Mouse (Mus musculus): ENCODE measurements around the gene Madd. TPM values are rescaled to one million over a fixed set of nuclear protein-coding genes. Genes with fewer than 3 reads are reported as not detected.
"Not testable (repeated sequence)": the region's sequence is repeated elsewhere in the genome, so short reads cannot be mapped to it uniquely, and the experiment has no call there.

Gene Madd
- polyA plus RNA-seq, 2 experiments = 8.6 to 18.1 TPM

GRCm38 (mm10) chr2:91112491-91112890 lies 71.1 kb downstream of the Madd start:
- H3K27me3 ChIP-seq (ENCODE audit: control insufficient read depth, insufficient read depth, low read length) = no peaks in the 10 kb centered on the region
- ATAC-seq (ENCODE audit: low FRiP score, low read depth) = no peak
- no peak overlapping the region for H3K4me3 ChIP-seq (replicated peaks; ENCODE audit: low read length)
- H3K4me2 ChIP-seq (replicated peaks; ENCODE audit: low read depth, low read length, severe bottlenecking) = no peak overlapping the region
- DNase-seq (ENCODE audit: low spot score) = no peak
- no peak for TF ChIP-seq POLR2A (IDR thresholded peaks at IDR 0.05; ENCODE audit: borderline replicate concordance, extremely low read depth, insufficient read depth, insufficient read length)
- WGBS = 43% methylated on average over 4 of the region's 4 CpGs
- H3K4me1 ChIP-seq (ENCODE audit: control insufficient read depth, insufficient read depth, low read length) = no peaks in the 10 kb centered on the region
- no peaks in the 10 kb centered on the region for H3K9me3 ChIP-seq (ENCODE audit: control insufficient read depth, low read length)
- no peaks in the 10 kb centered on the region for H3K36me3 ChIP-seq (ENCODE audit: control insufficient read depth, insufficient read depth, low read length)
- H3K9ac ChIP-seq (ENCODE audit: low read depth, low read length, severe bottlenecking) = no peak overlapping the region
- H3K27ac ChIP-seq (replicated peaks; ENCODE audit: low read depth, low read length) = no peak overlapping the region

GRCm38 (mm10) chr2:91111832-91112231 lies 71.8 kb downstream of the Madd start:
- not testable (repeated sequence) for ATAC-seq (ENCODE audit: low FRiP score, low read depth); H3K27me3 ChIP-seq (ENCODE audit: control insufficient read depth, insufficient read depth, low read length); H3K9ac ChIP-seq (ENCODE audit: low read depth, low read length, severe bottlenecking); H3K9me3 ChIP-seq (ENCODE audit: control insufficient read depth, low read length); H3K36me3 ChIP-seq (ENCODE audit: control insufficient read depth, insufficient read depth, low read length); H3K27ac ChIP-seq (replicated peaks; ENCODE audit: low read depth, low read length); DNase-seq (ENCODE audit: low spot score); H3K4me2 ChIP-seq (replicated peaks; ENCODE audit: low read depth, low read length, severe bottlenecking); H3K4me1 ChIP-seq (ENCODE audit: control insufficient read depth, insufficient read depth, low read length); H3K4me3 ChIP-seq (replicated peaks; ENCODE audit: low read length)
- 87% methylated on average over 3 of the region's 3 CpGs for WGBS

- DNase-seq (ENCODE audit: low spot score) (no peak), ATAC-seq (ENCODE audit: low FRiP score, low read depth) (no peak)
- Histone ChIP-seq H3K4me1 (ENCODE audit: control insufficient read depth, insufficient read depth, low read length) (no peaks in the 10 kb centered on the region), H3K27ac (replicated peaks; ENCODE audit: low read depth, low read length) (no peak overlapping the region), H3K9me3 (ENCODE audit: control insufficient read depth, low read length) (no peaks in the 10 kb centered on the region), H3K9ac (ENCODE audit: low read depth, low read length, severe bottlenecking) (no peak overlapping the region), H3K4me3 (replicated peaks; ENCODE audit: low read length) (no peak overlapping the region), H3K36me3 (ENCODE audit: control insufficient read depth, insufficient read depth, low read length) (no peaks in the 10 kb centered on the region), H3K4me2 (replicated peaks; ENCODE audit: low read depth, low read length, severe bottlenecking) (no peak overlapping the region), H3K27me3 (ENCODE audit: control insufficient read depth, insufficient read depth, low read length) (no peaks in the 10 kb centered on the region)
- TF ChIP-seq POLR2A (IDR thresholded peaks at IDR 0.05; ENCODE audit: borderline replicate concordance, extremely low read depth, insufficient read depth, insufficient read length) = no peak
- WGBS = 76% methylated on average over 6 of the region's 6 CpGs
These were observed 73.2 kb downstream of the Madd start for GRCm38 (mm10) chr2:91110429-91110828.

- 82% methylated on average over 5 of the region's 5 CpGs for WGBS
- Histone ChIP-seq H3K9me3 (ENCODE audit: control insufficient read depth, low read length) (no peaks in the 10 kb centered on the region), H3K27me3 (ENCODE audit: control insufficient read depth, insufficient read depth, low read length) (no peaks in the 10 kb centered on the region), H3K9ac (ENCODE audit: low read depth, low read length, severe bottlenecking) (no peak overlapping the region), H3K27ac (replicated peaks; ENCODE audit: low read depth, low read length) (no peak overlapping the region), H3K36me3 (ENCODE audit: control insufficient read depth, insufficient read depth, low read length) (no peaks in the 10 kb centered on the region), H3K4me1 (ENCODE audit: control insufficient read depth, insufficient read depth, low read length) (no peaks in the 10 kb centered on the region), H3K4me2 (replicated peaks; ENCODE audit: low read depth, low read length, severe bottlenecking) (no peak overlapping the region), H3K4me3 (replicated peaks; ENCODE audit: low read length) (no peak overlapping the region)
- DNase-seq (ENCODE audit: low spot score) (no peak), ATAC-seq (ENCODE audit: low FRiP score, low read depth) (no peak)
- no peak for TF ChIP-seq POLR2A (IDR thresholded peaks at IDR 0.05; ENCODE audit: borderline replicate concordance, extremely low read depth, insufficient read depth, insufficient read length)
These were observed 73.7 kb downstream of the Madd start for GRCm38 (mm10) chr2:91109807-91110385.

GRCm38 (mm10) chr2:91109241-91109640 lies 74.4 kb downstream of the Madd start:
- Histone ChIP-seq H3K4me3 (replicated peaks; ENCODE audit: low read length) (no peak overlapping the region), H3K27ac (replicated peaks; ENCODE audit: low read depth, low read length) (no peak overlapping the region), H3K4me2 (replicated peaks; ENCODE audit: low read depth, low read length, severe bottlenecking) (no peak overlapping the region), H3K27me3 (ENCODE audit: control insufficient read depth, insufficient read depth, low read length) (no peaks in the 10 kb centered on the region), H3K4me1 (ENCODE audit: control insufficient read depth, insufficient read depth, low read length) (no peaks in the 10 kb centered on the region), H3K9ac (ENCODE audit: low read depth, low read length, severe bottlenecking) (no peak overlapping the region), H3K36me3 (ENCODE audit: control insufficient read depth, insufficient read depth, low read length) (no peaks in the 10 kb centered on the region), H3K9me3 (ENCODE audit: control insufficient read depth, low read length) (no peaks in the 10 kb centered on the region)
- 80% methylated on average over 5 of the region's 5 CpGs for WGBS
- ATAC-seq (ENCODE audit: low FRiP score, low read depth) (no peak), DNase-seq (ENCODE audit: low spot score) (no peak)
- TF ChIP-seq POLR2A (IDR thresholded peaks at IDR 0.05; ENCODE audit: borderline replicate concordance, extremely low read depth, insufficient read depth, insufficient read length) = no peak

- ATAC-seq (ENCODE audit: low FRiP score, low read depth) = no peak
These were observed 75.5 kb downstream of the Madd start for GRCm38 (mm10) chr2:91108156-91108555.

More at GRCm38 (mm10) chr2:91108156-91108555, 75.5 kb downstream of the Madd start:
- no peak overlapping the region for H3K4me3 ChIP-seq (replicated peaks; ENCODE audit: low read length)
- 73% methylated on average over 3 of the region's 3 CpGs for WGBS
- H3K27ac ChIP-seq (replicated peaks; ENCODE audit: low read depth, low read length) = no peak overlapping the region
- no peaks in the 10 kb centered on the region for H3K36me3 ChIP-seq (ENCODE audit: control insufficient read depth, insufficient read depth, low read length)
- DNase-seq (ENCODE audit: low spot score) = no peak
- H3K9me3 ChIP-seq (ENCODE audit: control insufficient read depth, low read length) = no peaks in the 10 kb centered on the region
- H3K4me1 ChIP-seq (ENCODE audit: control insufficient read depth, insufficient read depth, low read length) = no peaks in the 10 kb centered on the region
- H3K4me2 ChIP-seq (replicated peaks; ENCODE audit: low read depth, low read length, severe bottlenecking) = no peak overlapping the region
- H3K9ac ChIP-seq (ENCODE audit: low read depth, low read length, severe bottlenecking) = no peak overlapping the region
- no peaks in the 10 kb centered on the region for H3K27me3 ChIP-seq (ENCODE audit: control insufficient read depth, insufficient read depth, low read length)
- TF ChIP-seq POLR2A (IDR thresholded peaks at IDR 0.05; ENCODE audit: borderline replicate concordance, extremely low read depth, insufficient read depth, insufficient read length) = no peak
